9 mouse cellular contexts compared by ENCODE assay signal in genomic region chr4:151139053-151139840, GRCm38 (mm10). TPM values are rescaled to one million over a fixed set of nuclear protein-coding genes. Genes with fewer than 3 reads are reported as not detected.
DNase-seq lines count a peak whose midpoint lies in the region; ATAC-seq lines count a peak whose summit lies in the region.
"Had no signal": no experiment of that assay in that cellular context is flagged by ENCODE, and none has a peak within 500 bp of the region (broad histone marks: within the 10 kb centered on the region; RNA-seq: fewer than 3 reads in every experiment).

No protein-coding gene starts in this region.

- peak overlapping the region; percentile 48 for H3K9ac ChIP-seq in hindbrain, embryonic 14.5 days
- H3K9ac ChIP-seq: liver, embryonic 15.5 days had no signal

- H3K27me3 ChIP-seq in hindbrain, embryonic 14.5 days (ENCODE audit: control insufficient read depth, insufficient read depth, low read length) = no peaks in the 10 kb centered on the region

- 0 out of 2 replicates have a peak overlapping the region, but pooled peaks have one; percentile 9 for H3K4me3 ChIP-seq in hindbrain, embryonic 14.5 days (replicated peaks; ENCODE audit: low read length)
- H3K4me3 ChIP-seq: liver, embryonic 15.5 days had no signal

- peak overlapping the region; percentile 97 for H3K27ac ChIP-seq in hindbrain, embryonic 14.5 days
- H3K27ac ChIP-seq: liver, embryonic 15.5 days had no signal

- peak overlapping the region; percentile 55 for H3K4me2 ChIP-seq in hindbrain, embryonic 14.5 days (replicated peaks)
- H3K4me2 ChIP-seq: liver, embryonic 15.5 days had no signal

- ATAC-seq in hindbrain, embryonic 14.5 days (ENCODE audit: low FRiP score) = peak; percentile 26; the same call in 1 of the 2 replicates

- peaks cover 38% of the 10 kb centered on the region for H3K4me1 ChIP-seq in hindbrain, embryonic 14.5 days (replicated peaks; ENCODE audit: control insufficient read depth, insufficient read depth, low read length)
- H3K4me1 ChIP-seq: liver, embryonic 15.5 days had no signal

- H3K36me3 ChIP-seq in hindbrain, embryonic 14.5 days (replicated peaks; ENCODE audit: control insufficient read depth, insufficient read depth) = no peaks in the 10 kb centered on the region
- H3K36me3 ChIP-seq: liver, embryonic 15.5 days had no signal

- DNase-seq in ZHBTc4 (ENCODE audit: low read depth, low spot score) = peak; percentile 94
- DNase-seq in cerebellum, postnatal 36 days = peak; percentile 94 to 95
- peak; percentile 69 for DNase-seq in gastrocnemius, adult 18-20 months (ENCODE audit: low spot score)
- DNase-seq in hindbrain, embryonic 14.5 days (ENCODE audit: low spot score) = peak; percentile 84
- peak; percentile 77 to 84 for DNase-seq in layer of hippocampus, postnatal 25 days (ENCODE audit: extremely low spot score in 1 of 2, low spot score in 1 of 2)
- peak; percentile 73 for DNase-seq in lung, postnatal 14 days
- DNase-seq in right cerebral cortex, adult 18-20 months = peak; percentile 91
- peak; percentile 52 for DNase-seq in urinary bladder, adult 2 months (ENCODE audit: low spot score)

- 1% methylated on average over 20 of the region's 20 CpGs for WGBS in hindbrain, embryonic 14.5 days

- 0 out of 2 replicates have a peak, but pooled peaks cover 4% of the 10 kb centered on the region for H3K9me3 ChIP-seq in hindbrain, embryonic 14.5 days (ENCODE audit: control insufficient read depth, low read length)
- H3K9me3 ChIP-seq: liver, embryonic 15.5 days had no signal

RNA-seq across cellular contexts. Expression of gene Gm13090, which starts 49.9 kb away (rescaled TPM):
- total RNA-seq in gastrocnemius, adult 18-20 months (2021) = not detected
- polyA plus RNA-seq in hindbrain, embryonic 14.5 days (2014; fragmentation: Nextera tagmentation; extraction: Ambion mirVana) = 0.30 and 0.36 TPM in 2 replicates
- total RNA-seq in layer of hippocampus, postnatal 25 days (2021) = not detected
- not detected in 2 replicates for polyA plus RNA-seq in urinary bladder, adult 2 months (2012; rRNA removed)
- polyA plus RNA-seq: liver, embryonic 15.5 days had no signal

Comparison
In these comparisons a context has a peak if more than half of its experiments do, and no peak if none do; other contexts are left out.
1. Peak in every context shown above with its lines: DNase-seq, ATAC-seq, H3K4me3 ChIP-seq and H3K27ac ChIP-seq.